Mouse (Mus musculus): ENCODE measurements around the gene Bsnd. TPM values are rescaled to one million over a fixed set of nuclear protein-coding genes. Genes with fewer than 3 reads are reported as not detected.

Bsnd gene
- polyA plus RNA-seq, 1 experiment from 2014 or later = not detected

DNA sequence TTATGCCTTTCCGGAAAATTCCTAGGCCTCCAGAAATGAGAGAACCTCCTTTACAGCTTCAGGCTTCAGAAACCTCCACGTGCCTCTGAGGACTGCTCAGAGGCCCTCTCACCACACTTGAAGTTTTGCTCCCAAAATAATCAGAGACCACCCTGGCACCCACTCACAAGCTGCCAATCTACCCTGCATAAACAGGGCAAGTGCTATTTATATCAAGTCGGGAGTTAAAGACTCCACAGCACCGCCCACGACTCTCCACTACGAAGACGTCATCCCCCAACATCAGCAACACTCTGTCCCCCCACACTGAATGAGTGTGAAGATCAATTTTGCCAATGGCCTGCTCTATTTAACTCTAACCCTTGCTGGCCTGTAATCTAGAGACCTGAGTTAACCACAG, 39.7 kb downstream of the Bsnd start:
- Histone ChIP-seq H3K27ac (no peak overlapping the region; the same call in 1 of the 2 replicates), H3K4me2 (no peak overlapping the region; the same call in 1 of the 2 replicates), H3K36me3 (no peaks in the 10 kb centered on the region), H3K9me3 (replicated peaks) (no peaks in the 10 kb centered on the region), H3K9ac (no peak overlapping the region), H3K4me3 (no peak overlapping the region), H3K27me3 (no peaks in the 10 kb centered on the region), H3K4me1 (replicated peaks) (peaks cover 10% of the 10 kb centered on the region)
- ATAC-seq (replicated peaks; ENCODE audit: insufficient number of reproducible peaks, insufficient read depth, low FRiP score, low read depth) = no peak
- 36% methylated on average over 7 of the region's 7 CpGs for WGBS

GRCm38 (mm10) chr4:106449306-106449705, 42.8 kb downstream of the Bsnd start:
- H3K36me3 ChIP-seq = no peaks in the 10 kb centered on the region
- 68% methylated on average over 8 of the region's 8 CpGs for WGBS
- H3K4me2 ChIP-seq = no peak overlapping the region
- no peaks in the 10 kb centered on the region for H3K27me3 ChIP-seq
- H3K4me1 ChIP-seq (replicated peaks) = peaks cover 10% of the 10 kb centered on the region
- no peak for ATAC-seq (replicated peaks; ENCODE audit: insufficient number of reproducible peaks, insufficient read depth, low FRiP score, low read depth)
- H3K9ac ChIP-seq = no peak overlapping the region
- no peak overlapping the region for H3K4me3 ChIP-seq
- no peaks in the 10 kb centered on the region for H3K9me3 ChIP-seq (replicated peaks)
- H3K27ac ChIP-seq = no peak overlapping the region

GRCm38 (mm10) chr4:106443182-106443581, 48.9 kb downstream of the Bsnd start:
- no peak for ATAC-seq (replicated peaks; ENCODE audit: insufficient number of reproducible peaks, insufficient read depth, low FRiP score, low read depth)
- no peak overlapping the region for H3K27ac ChIP-seq

GRCm38 (mm10) chr4:106438763-106439162, 53.3 kb downstream of the Bsnd start:
- peaks cover 64% of the 10 kb centered on the region for H3K36me3 ChIP-seq
- no peak overlapping the region for H3K9ac ChIP-seq
- no peaks in the 10 kb centered on the region for H3K4me1 ChIP-seq (replicated peaks)
- H3K4me3 ChIP-seq = no peak overlapping the region
- H3K27ac ChIP-seq = no peak overlapping the region
- H3K27me3 ChIP-seq = no peaks in the 10 kb centered on the region
- no peak for ATAC-seq (replicated peaks; ENCODE audit: insufficient number of reproducible peaks, insufficient read depth, low FRiP score, low read depth)
- no peaks in the 10 kb centered on the region for H3K9me3 ChIP-seq (replicated peaks)
- H3K4me2 ChIP-seq = no peak overlapping the region
- 93% methylated on average over 5 of the region's 5 CpGs for WGBS

More at GRCm38 (mm10) chr4:106443182-106443581, 48.9 kb downstream of the Bsnd start:
- Histone ChIP-seq H3K27me3 (no peaks in the 10 kb centered on the region), H3K4me2 (no peak overlapping the region), H3K4me3 (no peak overlapping the region), H3K4me1 (replicated peaks) (no peaks in the 10 kb centered on the region), H3K9ac (no peak overlapping the region), H3K9me3 (replicated peaks) (no peaks in the 10 kb centered on the region), H3K36me3 (peaks cover 30% of the 10 kb centered on the region; the same call in 1 of the 2 replicates)
- WGBS = 85% methylated on average over 6 of the region's 6 CpGs

DNA sequence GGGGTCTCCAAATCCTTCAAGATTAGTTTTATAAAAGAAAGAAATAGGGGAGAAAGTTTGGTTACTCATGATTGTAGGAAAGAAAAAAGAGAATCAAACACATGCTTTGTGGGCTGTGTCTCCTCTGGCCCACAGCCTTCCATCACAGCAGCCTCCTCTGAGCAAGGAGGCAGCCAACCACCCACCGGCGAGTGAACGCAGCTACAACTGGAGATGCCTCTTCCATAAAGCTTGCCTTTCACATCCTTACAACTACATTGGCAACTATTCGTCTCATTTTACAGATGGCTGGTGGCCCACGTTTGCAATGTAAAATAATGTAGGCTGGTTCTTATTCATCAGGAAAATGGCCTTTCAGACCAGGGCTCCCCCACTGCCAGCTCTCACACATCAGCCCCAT, 54.9 kb downstream of the Bsnd start:
- 95% methylated on average over 5 of the region's 5 CpGs for WGBS
- ATAC-seq (replicated peaks; ENCODE audit: insufficient number of reproducible peaks, insufficient read depth, low FRiP score, low read depth) = no peak
- no peaks in the 10 kb centered on the region for H3K9me3 ChIP-seq (replicated peaks)
- no peaks in the 10 kb centered on the region for H3K27me3 ChIP-seq
- H3K27ac ChIP-seq = no peak overlapping the region
- no peak overlapping the region for H3K9ac ChIP-seq
- H3K36me3 ChIP-seq = peaks cover 75% of the 10 kb centered on the region
- no peak overlapping the region for H3K4me2 ChIP-seq
- no peaks in the 10 kb centered on the region for H3K4me1 ChIP-seq (replicated peaks)
- H3K4me3 ChIP-seq = no peak overlapping the region

DNA sequence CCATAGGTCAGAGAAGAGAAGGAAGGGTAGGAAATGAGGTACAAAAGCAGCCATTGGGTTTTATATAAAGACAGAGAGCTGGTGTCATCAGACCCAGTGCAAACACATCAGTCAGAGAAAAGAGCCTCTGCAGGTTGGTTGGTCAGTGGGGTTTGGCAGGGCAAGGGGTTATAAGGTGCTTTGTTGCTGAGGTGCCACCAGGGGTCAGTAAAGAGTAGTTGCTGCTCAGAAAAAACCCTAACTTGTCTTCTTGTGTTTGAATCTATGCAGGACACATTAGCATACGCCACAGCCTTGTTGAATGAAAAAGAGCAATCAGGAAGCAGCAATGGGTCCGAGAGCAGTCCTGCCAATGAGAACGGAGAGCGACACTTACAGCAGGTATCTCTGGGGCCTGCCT, 55.6 kb downstream of the Bsnd start:
- Histone ChIP-seq H3K27ac (no peak overlapping the region), H3K4me3 (no peak overlapping the region), H3K36me3 (peaks cover 75% of the 10 kb centered on the region), H3K27me3 (no peaks in the 10 kb centered on the region), H3K4me2 (no peak overlapping the region), H3K9ac (no peak overlapping the region), H3K4me1 (replicated peaks) (no peaks in the 10 kb centered on the region), H3K9me3 (replicated peaks) (no peaks in the 10 kb centered on the region)
- 64% methylated on average over 4 of the region's 4 CpGs for WGBS
- no peak for ATAC-seq (replicated peaks; ENCODE audit: insufficient number of reproducible peaks, insufficient read depth, low FRiP score, low read depth)

GRCm38 (mm10) chr4:106435426-106435825, 56.7 kb downstream of the Bsnd start:
- 78% methylated on average over 2 of the region's 2 CpGs for WGBS
- Histone ChIP-seq H3K9me3 (replicated peaks) (no peaks in the 10 kb centered on the region), H3K4me1 (replicated peaks) (no peaks in the 10 kb centered on the region), H3K4me2 (no peak overlapping the region), H3K36me3 (peaks cover 76% of the 10 kb centered on the region), H3K4me3 (no peak overlapping the region), H3K9ac (no peak overlapping the region), H3K27me3 (no peaks in the 10 kb centered on the region), H3K27ac (no peak overlapping the region)
- no peak for ATAC-seq (replicated peaks; ENCODE audit: insufficient number of reproducible peaks, insufficient read depth, low FRiP score, low read depth)

Other genes with a start within 250 kb of the Bsnd start
- gene Usp24, start 176.1 kb downstream of the Bsnd start, polyA plus RNA-seq (2015; fragmentation: Nextera tagmentation; extraction: Ambion mirVana) = 6.6 and 8.1 TPM in 2 replicates
- 0.59 and 1.8 TPM in 2 replicates for gene Pcsk9, start 28.0 kb downstream of the Bsnd start, polyA plus RNA-seq (2015; fragmentation: Nextera tagmentation; extraction: Ambion mirVana)
- 1.9 and 2.8 TPM in 2 replicates for gene Dhcr24, start 68.8 kb upstream of the Bsnd start, polyA plus RNA-seq (2015; fragmentation: Nextera tagmentation; extraction: Ambion mirVana)
- gene Lexm, start 125.0 kb upstream of the Bsnd start, polyA plus RNA-seq (2015; fragmentation: Nextera tagmentation; extraction: Ambion mirVana) = not detected in 2 replicates
- gene Ttc22, start 130.1 kb upstream of the Bsnd start, polyA plus RNA-seq (2015; fragmentation: Nextera tagmentation; extraction: Ambion mirVana) = 0.47 and 0.99 TPM in 2 replicates
- gene Pars2, start 158.8 kb upstream of the Bsnd start, polyA plus RNA-seq (2015; fragmentation: Nextera tagmentation; extraction: Ambion mirVana) = 10.6 and 10.8 TPM in 2 replicates
- gene Ttc4, start 186.7 kb upstream of the Bsnd start, polyA plus RNA-seq (2015; fragmentation: Nextera tagmentation; extraction: Ambion mirVana) = 46.8 and 64.6 TPM in 2 replicates
- gene Mroh7, start 238.6 kb upstream of the Bsnd start, polyA plus RNA-seq (2015; fragmentation: Nextera tagmentation; extraction: Ambion mirVana) = 0.68 and 0.87 TPM in 2 replicates
- gene Fam151a, start 241.6 kb upstream of the Bsnd start, polyA plus RNA-seq (2015; fragmentation: Nextera tagmentation; extraction: Ambion mirVana) = 0.31 and 0.36 TPM in 2 replicates